Mouse (Mus musculus) thymus, postnatal 4 days (tissue): ENCODE results near the gene N4bp2.
A peak's percentile ranks its signal among the peaks of the same experiment; 100 is the strongest.
"Not testable (repeated sequence)": the region's sequence is repeated elsewhere in the genome, so short reads cannot be mapped to it uniquely, and the experiment has no call there.

Source experiments
- DNase-seq: peaks from one replicate; pipeline ENCODE4 v3.0.0; 2021

N4bp2 gene

GRCm38 (mm10) chr5:65763088-65763915 lies at the start of gene N4bp2:
N4bp2 (plus strand) TSS chr5:65763521.
- peak; percentile 78 for DNase-seq

- DNase-seq: no peak
Observed at GRCm38 (mm10) chr5:65715084-65715483, 48.2 kb upstream of the N4bp2 start.

GRCm38 (mm10) chr5:65717063-65717902 lies 46.0 kb upstream of the N4bp2 start:
- no peak for DNase-seq

GRCm38 (mm10) chr5:65717903-65718211 lies 45.5 kb upstream of the N4bp2 start:
- not testable (repeated sequence) for DNase-seq

GRCm38 (mm10) chr5:65718368-65718767 lies 45.0 kb upstream of the N4bp2 start:
- DNase-seq: no peak

- peak; percentile 68 for DNase-seq
Observed at GRCm38 (mm10) chr5:65724311-65725054, 38.8 kb upstream of the N4bp2 start.

GRCm38 (mm10) chr5:65731173-65732007 lies 31.9 kb upstream of the N4bp2 start:
- no peak for DNase-seq

GRCm38 (mm10) chr5:65735601-65736000 lies 27.7 kb upstream of the N4bp2 start:
- no peak for DNase-seq

- DNase-seq: no peak
Observed at GRCm38 (mm10) chr5:65739366-65739765, 24.0 kb upstream of the N4bp2 start.

GRCm38 (mm10) chr5:65746908-65747307 lies 16.4 kb upstream of the N4bp2 start:
- no peak for DNase-seq

GRCm38 (mm10) chr5:65748386-65748785 lies 14.9 kb upstream of the N4bp2 start:
- no peak for DNase-seq

- DNase-seq: no peak
Observed at GRCm38 (mm10) chr5:65748880-65749279, 14.4 kb upstream of the N4bp2 start.

GRCm38 (mm10) chr5:65752021-65752420 lies 11.3 kb upstream of the N4bp2 start:
- DNase-seq: no peak

GRCm38 (mm10) chr5:65755859-65756258 lies 7.5 kb upstream of the N4bp2 start:
- no peak for DNase-seq

- DNase-seq: no peak
Observed at GRCm38 (mm10) chr5:65757110-65757509, 6.2 kb upstream of the N4bp2 start.

GRCm38 (mm10) chr5:65760041-65760440 lies 3.3 kb upstream of the N4bp2 start:
- no peak for DNase-seq

- DNase-seq: no peak
Observed at GRCm38 (mm10) chr5:65760599-65760998, 2.7 kb upstream of the N4bp2 start.

- no peak for DNase-seq
Observed at GRCm38 (mm10) chr5:65761020-65761419, 2.3 kb upstream of the N4bp2 start.

GRCm38 (mm10) chr5:65761921-65762320 lies 1.4 kb upstream of the N4bp2 start:
- no peak for DNase-seq

GRCm38 (mm10) chr5:65762686-65763085 lies 635 bp upstream of the N4bp2 start:
- no peak for DNase-seq

GRCm38 (mm10) chr5:65763916-65764785 lies 830 bp downstream of the N4bp2 start:
- peak; percentile 89 for DNase-seq
